Mouse (Mus musculus) ovary, adult 18-20 months (tissue): ENCODE results near the gene Lamtor2.

Experiments used
- DNase-seq: peaks from one replicate; pipeline ENCODE4 v3.0.0; 2022; ENCODE audit warnings: low spot score, mixed read lengths

Lamtor2 gene

DNA sequence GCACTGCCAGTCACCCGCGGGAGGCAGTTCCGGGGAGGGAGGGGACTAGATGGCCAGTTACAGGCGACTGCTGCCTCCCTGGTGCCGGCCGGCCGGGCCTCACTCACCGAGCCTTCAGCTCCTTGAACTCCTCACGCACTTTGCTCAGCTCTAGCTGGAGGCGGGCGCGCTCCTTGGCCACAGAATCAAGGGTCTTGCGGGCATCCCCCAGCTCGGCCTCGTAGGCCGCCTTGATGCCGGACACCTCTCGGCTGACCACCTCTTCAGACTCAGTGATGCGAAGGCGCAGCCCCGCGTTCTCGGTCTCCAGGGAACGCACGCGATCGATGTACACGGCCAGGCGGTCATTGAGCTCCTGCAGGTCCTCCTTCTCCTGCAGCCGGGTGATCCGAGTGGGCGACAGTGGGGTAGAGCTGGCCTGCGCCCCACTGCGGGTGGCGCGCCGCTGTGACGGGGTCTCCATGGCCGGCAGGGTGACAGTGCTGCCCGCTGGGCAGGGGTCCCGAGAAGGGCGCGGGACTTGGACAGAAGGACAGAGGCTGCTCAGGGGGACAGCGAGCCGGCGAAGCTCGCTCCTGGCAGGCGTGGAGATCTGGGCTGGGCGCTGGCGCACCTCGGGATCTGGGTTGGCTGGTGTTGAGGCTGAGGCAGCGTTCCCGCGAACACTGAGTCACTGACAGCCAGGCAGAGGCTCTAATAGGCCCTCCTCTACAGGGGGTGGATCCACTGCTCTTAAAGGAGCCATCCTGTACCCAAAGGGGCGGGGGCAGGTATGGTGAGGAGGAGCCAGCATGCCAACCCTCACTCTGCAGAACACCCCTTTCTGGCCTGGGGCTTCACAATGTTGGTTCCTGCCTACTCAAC lies 50.0 kb downstream of the Lamtor2 start:
- peak; percentile 86 for DNase-seq

- no peak for DNase-seq
Observed at GRCm38 (mm10) chr3:88502031-88502571, 50.8 kb downstream of the Lamtor2 start.

GRCm38 (mm10) chr3:88501366-88502030 lies 51.4 kb downstream of the Lamtor2 start:
- no peak for DNase-seq

- no peak for DNase-seq
Observed at GRCm38 (mm10) chr3:88500655-88501365, 52.1 kb downstream of the Lamtor2 start.

- DNase-seq = no peak
Observed at GRCm38 (mm10) chr3:88500087-88500486, 52.8 kb downstream of the Lamtor2 start.
